In genomic region chrX:140857445-140857844, GRCm38 (mm10) we compare ENCODE assay signal across 11 mouse cellular contexts. TPM values are rescaled to one million over a fixed set of nuclear protein-coding genes. Genes with fewer than 3 reads are reported as not detected.
DNase-seq lines count a peak whose midpoint lies in the region; ATAC-seq lines count a peak whose summit lies in the region.
"Had no signal": no experiment of that assay in that cellular context is flagged by ENCODE, and none has a peak within 500 bp of the region (broad histone marks: within the 10 kb centered on the region; RNA-seq: fewer than 3 reads in every experiment).

No protein-coding gene starts in this region.

- ATAC-seq in hindbrain, embryonic 14.5 days (ENCODE audit: low FRiP score): no peak

- H3K4me2 ChIP-seq in hindbrain, embryonic 14.5 days (replicated peaks): no peak overlapping the region
- H3K4me2 ChIP-seq: heart, embryonic 13.5 days had no signal

- no peaks in the 10 kb centered on the region for H3K36me3 ChIP-seq in hindbrain, embryonic 14.5 days (replicated peaks; ENCODE audit: control insufficient read depth, insufficient read depth)
- H3K36me3 ChIP-seq in hindbrain, embryonic 10.5 days: no peaks in the 10 kb centered on the region
- H3K36me3 ChIP-seq: heart, embryonic 13.5 days had no signal

- H3K4me1 ChIP-seq in hindbrain, embryonic 14.5 days (replicated peaks; ENCODE audit: control insufficient read depth, insufficient read depth, low read length): no peaks in the 10 kb centered on the region
- no peaks in the 10 kb centered on the region for H3K4me1 ChIP-seq in hindbrain, embryonic 10.5 days (replicated peaks)
- H3K4me1 ChIP-seq: heart, embryonic 13.5 days had no signal

- no peak overlapping the region for H3K27ac ChIP-seq in hindbrain, embryonic 14.5 days
- no peak overlapping the region for H3K27ac ChIP-seq in hindbrain, embryonic 10.5 days
- H3K27ac ChIP-seq: heart, embryonic 13.5 days had no signal

- H3K9me3 ChIP-seq in hindbrain, embryonic 14.5 days (ENCODE audit: control insufficient read depth, low read length): no peaks in the 10 kb centered on the region
- no peaks in the 10 kb centered on the region for H3K9me3 ChIP-seq in hindbrain, embryonic 10.5 days
- H3K9me3 ChIP-seq: heart, embryonic 13.5 days had no signal

- peak; percentile 58 for DNase-seq in hindbrain, embryonic 14.5 days (ENCODE audit: low spot score)
- no peak for DNase-seq in hindbrain, embryonic 10.5 days (ENCODE audit: low spot score)
- DNase-seq in right cerebral cortex, adult 2 months (ENCODE audit: low spot score in 2 of 2): peak; percentile 1 to 3
- no peak for DNase-seq in right cerebral cortex, postnatal 4 days
- DNase-seq in embryo, embryonic 10.5 days (ENCODE audit: low spot score): peak; percentile 44
- no peak for DNase-seq in yolk sac, embryonic 10.5 days (ENCODE audit: low spot score)
- DNase-seq in urinary bladder, postnatal 14 days (ENCODE audit: low spot score): no peak
- DNase-seq in right cerebral cortex, adult 18-20 months: no peak
- DNase-seq: layer of hippocampus, postnatal 36 days had no signal

- WGBS in hindbrain, embryonic 14.5 days: 35% methylated on average over 2 of the region's 2 CpGs
- WGBS in hindbrain, embryonic 10.5 days: 34% methylated on average over 2 of the region's 2 CpGs

- H3K9ac ChIP-seq in hindbrain, embryonic 14.5 days: no peak overlapping the region
- H3K9ac ChIP-seq: heart, embryonic 13.5 days had no signal

- H3K27me3 ChIP-seq in hindbrain, embryonic 14.5 days (ENCODE audit: control insufficient read depth, insufficient read depth, low read length): peaks cover 5% of the 10 kb centered on the region; the same call in 1 of the 2 replicates
- peaks cover 9% of the 10 kb centered on the region for H3K27me3 ChIP-seq in hindbrain, embryonic 10.5 days (ENCODE audit: insufficient read depth, poor library complexity, severe bottlenecking)
- H3K27me3 ChIP-seq: heart, embryonic 13.5 days had no signal

- no peak overlapping the region for H3K4me3 ChIP-seq in hindbrain, embryonic 14.5 days (replicated peaks; ENCODE audit: low read length)
- no peak overlapping the region for H3K4me3 ChIP-seq in hindbrain, embryonic 10.5 days
- H3K4me3 ChIP-seq: heart, embryonic 13.5 days had no signal

RNA-seq across cellular contexts. Expression of gene Tex13b, which starts 44.2 kb away (rescaled TPM):
- not detected in 2 replicates for polyA plus RNA-seq in hindbrain, embryonic 14.5 days (2014; fragmentation: Nextera tagmentation; extraction: Ambion mirVana)
- not detected in 2 replicates for polyA plus RNA-seq in hindbrain, embryonic 10.5 days (2016; fragmentation: Nextera tagmentation; extraction: Ambion mirVana)
- polyA plus RNA-seq: heart, embryonic 13.5 days; small intestine, adult 2 months had no signal

RNA-seq across cellular contexts. Expression of gene Vsig1, which starts 50.0 kb away (rescaled TPM):
- polyA plus RNA-seq in hindbrain, embryonic 14.5 days (2014; fragmentation: Nextera tagmentation; extraction: Ambion mirVana): not detected in 2 replicates
- not detected in 2 replicates for polyA plus RNA-seq in hindbrain, embryonic 10.5 days (2016; fragmentation: Nextera tagmentation; extraction: Ambion mirVana)
- polyA plus RNA-seq: small intestine, adult 2 months had no signal

Comparison
In these comparisons a context has a peak if more than half of its experiments do, and no peak if none do; other contexts are left out.
1. DNase-seq: peak in hindbrain, embryonic 14.5 days (single experiment), right cerebral cortex, adult 2 months (2 of 2) and embryo, embryonic 10.5 days (single experiment); none in hindbrain, embryonic 10.5 days (single experiment), right cerebral cortex, postnatal 4 days (single experiment), yolk sac, embryonic 10.5 days (single experiment), urinary bladder, postnatal 14 days (single experiment) and right cerebral cortex, adult 18-20 months (single experiment).